Mouse (Mus musculus): Measurements from ENCODE around the gene 4930415L06Rik.

The 4930415L06Rik gene

DNA sequence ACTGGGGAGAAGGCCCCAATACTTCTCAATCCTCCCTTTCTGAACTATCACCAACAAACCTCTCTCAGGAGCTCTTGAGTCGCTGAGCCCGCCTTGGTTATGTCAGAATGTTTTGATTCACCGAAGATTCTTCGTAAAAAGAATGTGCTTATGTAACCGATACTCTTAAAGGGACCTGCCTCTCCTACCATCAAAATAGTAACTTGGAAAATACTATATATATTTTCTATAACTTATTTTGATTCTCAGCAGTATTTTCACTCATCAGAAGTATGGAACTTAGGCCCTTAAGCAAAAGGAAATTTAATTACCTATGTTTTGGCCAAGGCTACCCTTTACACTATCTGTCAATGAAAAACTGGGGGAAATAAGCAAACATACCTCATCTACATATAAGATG is at the start of gene 4930415L06Rik:
TSS of gene 4930415L06Rik (minus strand) at position 101 of the 400 bp plus-strand sequence.
- in situ Hi-C loops (cut with MboI; ENCODE audit: low sequenced_read_pairs) = no loop called here

DNA sequence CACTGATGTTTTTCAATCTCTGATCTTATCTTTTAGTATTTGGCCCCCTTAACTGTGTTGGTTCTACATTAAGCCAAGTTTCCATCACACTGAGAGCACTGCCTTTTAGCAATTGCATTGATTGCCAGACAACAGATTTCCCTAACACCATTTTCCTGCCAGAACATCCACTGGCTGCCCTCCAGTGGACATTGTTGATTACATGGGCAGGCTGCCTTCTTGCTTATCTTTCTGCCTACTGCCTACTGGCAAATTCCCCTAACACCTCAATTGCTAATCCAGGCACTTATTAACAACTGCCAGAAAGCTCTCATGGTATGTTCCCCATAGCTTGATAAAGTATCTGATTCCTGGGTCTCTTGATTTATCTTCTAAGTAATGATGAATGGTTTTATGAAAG is 46.0 kb upstream of the 4930415L06Rik start:
- in situ Hi-C loops (cut with MboI; ENCODE audit: low sequenced_read_pairs) = no loop called here

DNA sequence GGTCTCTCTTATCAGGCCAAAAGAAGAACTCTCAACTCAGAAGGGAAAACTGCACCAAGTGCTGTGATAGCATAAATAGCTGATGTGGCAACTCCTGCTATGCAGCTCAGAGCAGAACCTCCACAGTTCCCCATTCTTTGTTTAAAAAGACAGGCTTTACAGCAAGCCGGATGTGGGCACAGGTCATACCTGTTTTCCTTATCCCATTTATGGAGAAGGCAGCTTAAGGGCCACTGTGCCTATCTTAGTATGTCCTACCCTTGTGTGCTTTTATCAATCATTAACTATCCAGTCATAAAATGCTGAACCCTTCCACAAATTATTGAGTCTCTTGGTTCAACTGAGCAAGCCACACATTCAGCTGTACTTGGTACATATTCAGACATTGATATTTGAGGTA is 27.8 kb downstream of the 4930415L06Rik start:
- in situ Hi-C loops (cut with MboI; ENCODE audit: low sequenced_read_pairs) = no loop called here

All from CH12F3 (cell line).